Mouse (Mus musculus) c-Kit-positive CD71-negative TER-119-negative erythroid progenitor cells, embryonic 14.5 days (primary cell): ENCODE results near the gene Ints4.

Experiments used
- DNase-seq: peaks from one replicate; pipeline ENCODE4 v3.0.0-alpha.2; 2013; ENCODE audit warnings: low read depth

Ints4 gene

GRCm38 (mm10) chr7:97536571-97536970, 55.8 kb downstream of the Ints4 start:
- DNase-seq: no peak

- no peak for DNase-seq
Observed at GRCm38 (mm10) chr7:97546462-97546861, 65.7 kb downstream of the Ints4 start.

- DNase-seq: no peak
Observed at GRCm38 (mm10) chr7:97549301-97549700, 68.5 kb downstream of the Ints4 start.

GRCm38 (mm10) chr7:97550673-97551072, 69.9 kb downstream of the Ints4 start:
- DNase-seq: no peak

- no peak for DNase-seq
Observed at GRCm38 (mm10) chr7:97563576-97563975, 82.8 kb downstream of the Ints4 start.

- no peak for DNase-seq
Observed at GRCm38 (mm10) chr7:97569372-97569771, 88.6 kb downstream of the Ints4 start.

- DNase-seq: no peak
Observed at GRCm38 (mm10) chr7:97570389-97570788, 89.6 kb downstream of the Ints4 start.

GRCm38 (mm10) chr7:97578361-97579066, 97.8 kb downstream of the Ints4 start:
- DNase-seq: peak; percentile 9

GRCm38 (mm10) chr7:97579067-97579975, 98.6 kb downstream of the Ints4 start, which contains the start of the genes Aamdc and Rsf1:
TSS of gene Aamdc (minus strand) at chr7:97579497.
TSS of gene Rsf1 (plus strand) at chr7:97579889.
- peak; percentile 92 for DNase-seq

GRCm38 (mm10) chr7:97579976-97580842, 99.5 kb downstream of the Ints4 start:
- DNase-seq: peak; percentile 22

- DNase-seq: peak; percentile 68
Observed at GRCm38 (mm10) chr7:97580843-97581214, 100.1 kb downstream of the Ints4 start.

- no peak for DNase-seq
Observed at GRCm38 (mm10) chr7:97588506-97588905, 107.8 kb downstream of the Ints4 start.

- no peak for DNase-seq
Observed at GRCm38 (mm10) chr7:97590488-97590887, 109.7 kb downstream of the Ints4 start.
